Mouse (Mus musculus) MEL (cell line): ENCODE measurements around the gene Slc35b2.
A peak's percentile ranks its signal among the peaks of the same experiment; 100 is the strongest.

ENCODE experiments used
- CTCF ChIP-seq, 3 experiments: IDR thresholded peaks in 2 of 3; conservative IDR thresholded peaks in 1 of 3; 2 replicates each; pipeline ENCODE4 v1.5.1; 2011 to 2012; ENCODE audit warnings: low read length in 3 of 3, low read depth in 2 of 3, mild to moderate bottlenecking in 2 of 3, improper control_type of control experiment in 1 of 3, inconsistent platforms in 1 of 3, mixed read lengths in 1 of 3, moderate library complexity in 1 of 3; ENCODE audit not compliant: control insufficient read depth in 1 of 3, insufficient read depth in 1 of 3, poor library complexity in 1 of 3, severe bottlenecking in 1 of 3
- RAD21 ChIP-seq: IDR thresholded peaks from 2 replicates; pipeline ENCODE4 v1.6.1; 2011; ENCODE audit warnings: mild to moderate bottlenecking, low read depth, low read length, improper control_type of control experiment

GRCm38 (mm10) chr17:45586449-45586837, 22.8 kb downstream of the Slc35b2 start:
- peak; percentile 58 to 78 (median 67) for TF ChIP-seq CTCF (IDR thresholded peaks at IDR 0.05 in 2 of 3, conservative IDR thresholded peaks at IDR 0.05 in 1 of 3; ENCODE audit: control insufficient read depth in 1 of 3, insufficient read depth in 1 of 3, low read depth in 2 of 3, low read length in 3 of 3, poor library complexity in 1 of 3, severe bottlenecking in 1 of 3)
- no peak for TF ChIP-seq RAD21
